Mouse (Mus musculus) hematopoietic stem cell, adult 5-6 weeks (primary cell): ENCODE data around the gene Grcc10. TPM values are rescaled to one million over a fixed set of nuclear protein-coding genes. Genes with fewer than 3 reads are reported as not detected.
A peak's percentile ranks its signal among the peaks of the same experiment; 100 is the strongest.

Source experiments
- ATAC-seq, 2 experiments: fragments of 125-278 bp in 1 of 2; replicated peaks in 1 of 2; 2 replicates each; pipeline ENCODE4 v1.8.0; 2016 to 2017; ENCODE audit warnings: inconsistent platforms in 2 of 2, mild to moderate bottlenecking in 2 of 2, moderate number of reproducible peaks in 2 of 2, low read depth in 1 of 2, moderate TSS enrichment in 1 of 2; ENCODE audit not compliant: low FRiP score in 2 of 2, poor library complexity in 2 of 2, severe bottlenecking in 2 of 2, insufficient read depth in 1 of 2, low TSS enrichment in 1 of 2
- total RNA-seq: library from RNA; stranded (forward); fragments of 172-1452, 232-1000 nt; gene quantifications from 2 replicates; pipeline ENCODE4 v1.2.3, GENCODE M21; 2017

Gene Grcc10
- total RNA-seq, 1 experiment from 2014 or later: 189 TPM

DNA sequence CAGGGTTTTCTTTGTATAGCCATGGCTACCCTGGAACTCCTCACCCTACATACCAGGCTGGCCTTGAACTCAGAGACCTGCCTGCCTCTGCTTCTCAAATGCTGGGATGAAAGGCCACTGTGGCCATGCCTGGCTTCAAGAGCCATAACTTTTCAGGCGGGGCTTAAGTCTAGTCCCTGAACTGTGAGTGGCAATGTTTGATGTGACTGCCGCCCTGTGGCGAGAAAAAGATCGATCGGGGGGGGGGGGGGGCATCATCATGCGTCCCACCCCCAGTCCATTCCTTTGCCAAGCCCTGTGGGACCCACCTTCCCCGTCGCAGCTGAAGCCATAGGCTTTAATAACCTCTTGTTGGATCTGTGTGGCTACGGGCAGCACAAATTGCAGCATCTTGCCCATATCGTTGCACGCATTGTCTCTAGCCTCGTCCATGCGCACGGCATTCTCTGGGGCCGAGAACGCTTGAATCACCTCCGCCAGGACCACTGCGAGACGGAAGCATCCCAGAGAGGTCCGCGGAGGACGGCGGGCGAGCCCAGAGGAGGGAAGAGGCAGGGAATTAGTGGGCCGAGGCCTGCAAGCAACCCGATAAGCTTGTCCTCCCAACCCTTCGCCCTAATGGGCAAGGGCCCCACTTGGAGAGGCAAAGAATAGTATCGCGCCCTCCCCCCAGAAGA, 825 bp downstream of the Grcc10 start:
- peak in 1 of 2 experiments; percentile 9; a peak in 2 of 4 replicates for ATAC-seq

DNA sequence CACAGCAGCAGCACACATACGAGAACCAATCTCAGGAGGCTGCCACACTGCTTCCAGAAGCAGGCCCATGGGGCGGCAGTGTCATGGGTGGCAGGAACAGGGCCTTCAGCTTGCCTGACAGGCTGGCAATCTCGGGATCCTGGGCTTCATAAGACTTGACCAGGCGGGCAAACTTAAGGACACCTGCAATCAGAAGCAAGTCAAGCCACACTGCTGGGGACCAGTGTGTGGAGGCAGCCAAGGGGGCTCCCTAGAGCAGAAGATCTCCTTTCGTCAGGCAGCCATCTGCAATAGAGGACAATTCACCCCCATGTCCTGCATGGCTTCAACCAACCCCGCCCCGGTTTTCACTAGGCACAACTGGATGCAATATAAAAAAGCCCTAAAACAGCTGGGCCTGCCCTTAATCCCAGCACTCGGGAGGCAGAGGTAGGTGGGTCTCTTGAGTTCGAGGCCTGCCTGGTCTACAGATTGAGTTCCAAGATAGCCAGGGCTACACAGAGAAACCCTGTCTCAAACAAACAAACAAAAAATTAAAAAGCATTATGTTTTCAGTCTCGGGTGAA, 1.9 kb downstream of the Grcc10 start:
- no peak for ATAC-seq

DNA sequence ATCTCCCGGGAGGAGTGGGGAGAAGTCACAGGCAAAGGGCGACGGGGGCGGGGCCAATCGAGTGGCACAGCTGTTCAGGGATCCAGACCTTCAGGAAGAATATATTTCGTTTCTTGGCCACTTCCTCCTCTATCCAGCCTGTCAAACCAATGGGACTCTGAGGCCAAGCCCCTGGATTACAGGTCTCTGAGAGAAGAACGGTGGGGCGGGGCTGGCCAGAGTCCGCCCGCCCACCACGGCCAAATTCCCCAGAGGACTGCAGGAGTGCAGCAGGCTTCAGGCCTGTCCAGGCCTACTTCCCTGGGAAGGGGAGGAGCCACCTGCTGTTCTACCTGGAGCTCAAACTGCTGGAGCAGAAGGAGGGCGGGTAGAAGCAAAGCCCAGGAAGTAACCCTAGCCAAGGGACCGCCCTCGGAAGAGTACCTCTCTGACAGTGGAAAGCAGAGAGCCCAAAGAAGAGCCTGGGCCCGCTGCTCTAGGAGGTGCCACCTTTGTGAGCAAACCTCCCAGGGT, 2.6 kb downstream of the Grcc10 start, which contains the start of gene Ptpn6:
Ptpn6 (minus strand) TSS at position 204 of the 513 bp plus-strand sequence.
- peak; percentile 13 to 20 for ATAC-seq

DNA sequence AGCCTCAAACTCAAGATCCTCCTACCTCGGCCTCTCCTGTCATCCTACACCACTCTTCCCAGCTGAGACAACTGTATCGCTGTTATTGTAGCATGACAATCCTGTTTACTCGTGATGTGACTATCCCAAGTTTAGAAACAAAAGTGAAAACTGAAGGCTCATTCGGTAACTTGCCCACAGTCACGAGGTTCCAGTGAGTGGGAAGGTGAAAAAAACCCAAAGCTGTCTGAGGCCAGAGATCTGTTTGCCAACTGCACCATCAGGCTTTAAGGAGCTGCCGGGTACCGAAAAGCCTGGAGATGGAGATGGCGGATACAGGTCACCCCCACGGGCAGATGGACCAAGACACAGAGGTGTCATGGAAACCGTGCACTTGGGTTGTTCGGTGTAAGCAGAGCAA, 4.1 kb downstream of the Grcc10 start:
- ATAC-seq: no peak

DNA sequence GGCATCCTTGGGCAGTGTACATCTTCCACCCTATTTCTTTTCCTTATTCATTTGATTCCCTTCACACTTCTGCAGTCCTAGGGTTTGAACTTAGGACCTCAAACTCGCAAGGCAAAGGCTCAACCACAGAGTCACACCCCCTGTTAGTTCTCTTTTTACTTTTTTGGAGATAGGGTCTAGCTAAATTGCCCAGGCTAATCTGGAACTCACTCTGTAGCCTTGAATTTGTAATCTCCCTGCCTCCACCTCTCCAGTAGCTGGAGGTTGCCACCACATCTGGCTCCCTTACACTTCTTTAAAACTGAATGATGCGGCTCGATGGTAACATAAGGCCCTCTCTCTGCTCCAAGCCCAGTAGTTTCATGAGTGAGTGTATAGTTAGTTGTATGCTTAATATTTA, 6.8 kb downstream of the Grcc10 start:
- no peak for ATAC-seq

DNA sequence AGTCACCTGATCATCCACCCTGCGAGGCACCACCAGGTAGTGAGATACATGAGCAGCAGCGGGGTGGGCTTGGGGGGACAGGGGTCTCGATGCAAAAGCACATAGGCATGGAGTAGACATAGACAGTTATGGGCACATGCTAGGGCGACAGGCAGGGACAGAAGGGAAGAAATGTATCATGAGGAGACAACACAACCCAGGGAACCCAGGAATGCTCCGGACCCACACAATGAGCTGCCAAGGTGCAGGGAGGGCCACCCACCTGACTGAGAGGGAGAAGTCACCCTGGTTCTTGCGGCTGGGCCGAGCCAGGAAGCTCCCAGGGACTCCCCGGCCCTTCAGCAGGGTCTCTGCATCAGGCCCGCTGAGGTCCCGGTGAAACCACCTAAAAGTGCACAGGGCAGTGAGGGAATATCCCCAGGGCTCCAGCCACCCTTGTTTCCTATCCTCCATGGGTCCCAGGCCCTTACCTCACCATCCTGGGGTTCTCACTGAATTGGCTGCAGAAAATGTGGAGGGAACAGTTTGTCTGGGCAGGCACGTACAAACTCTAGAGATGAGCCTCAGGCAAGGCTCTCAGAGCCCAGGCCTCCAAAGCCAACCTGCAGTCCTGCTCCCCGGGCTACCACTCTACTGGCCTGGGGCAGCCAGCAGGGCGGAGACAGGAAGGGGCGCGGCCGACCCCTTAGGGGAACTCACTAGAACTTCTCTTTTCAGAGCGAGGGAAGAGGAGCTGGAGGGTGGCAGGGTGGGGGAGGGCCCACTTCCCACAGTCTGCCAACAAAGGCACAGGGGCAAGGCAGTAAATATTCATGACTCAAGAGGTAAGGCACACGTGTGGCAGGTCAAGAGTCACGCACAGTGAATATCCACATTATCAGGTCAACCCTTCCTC, 8.5 kb downstream of the Grcc10 start:
- peak; percentile 90 to 91 for ATAC-seq

DNA sequence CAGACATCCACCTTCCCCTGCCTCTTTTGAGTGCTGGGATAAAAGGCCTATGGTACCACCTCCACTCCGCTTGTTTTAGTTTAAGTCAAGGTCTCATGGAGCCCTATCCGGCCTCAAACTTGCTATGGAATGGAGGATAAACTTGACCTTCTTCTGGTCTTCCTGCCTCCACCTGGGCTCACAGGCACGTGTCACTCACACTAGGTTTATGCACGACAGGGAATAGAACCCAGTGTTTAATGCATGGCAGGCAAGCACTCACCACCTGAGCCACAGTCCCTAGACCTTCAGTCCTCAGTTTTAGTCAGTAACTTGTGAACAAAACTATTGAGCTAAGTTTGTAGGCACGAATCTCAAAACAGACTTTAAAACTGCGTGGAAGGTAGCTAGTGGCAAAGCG, 10.1 kb downstream of the Grcc10 start:
- no peak for ATAC-seq

DNA sequence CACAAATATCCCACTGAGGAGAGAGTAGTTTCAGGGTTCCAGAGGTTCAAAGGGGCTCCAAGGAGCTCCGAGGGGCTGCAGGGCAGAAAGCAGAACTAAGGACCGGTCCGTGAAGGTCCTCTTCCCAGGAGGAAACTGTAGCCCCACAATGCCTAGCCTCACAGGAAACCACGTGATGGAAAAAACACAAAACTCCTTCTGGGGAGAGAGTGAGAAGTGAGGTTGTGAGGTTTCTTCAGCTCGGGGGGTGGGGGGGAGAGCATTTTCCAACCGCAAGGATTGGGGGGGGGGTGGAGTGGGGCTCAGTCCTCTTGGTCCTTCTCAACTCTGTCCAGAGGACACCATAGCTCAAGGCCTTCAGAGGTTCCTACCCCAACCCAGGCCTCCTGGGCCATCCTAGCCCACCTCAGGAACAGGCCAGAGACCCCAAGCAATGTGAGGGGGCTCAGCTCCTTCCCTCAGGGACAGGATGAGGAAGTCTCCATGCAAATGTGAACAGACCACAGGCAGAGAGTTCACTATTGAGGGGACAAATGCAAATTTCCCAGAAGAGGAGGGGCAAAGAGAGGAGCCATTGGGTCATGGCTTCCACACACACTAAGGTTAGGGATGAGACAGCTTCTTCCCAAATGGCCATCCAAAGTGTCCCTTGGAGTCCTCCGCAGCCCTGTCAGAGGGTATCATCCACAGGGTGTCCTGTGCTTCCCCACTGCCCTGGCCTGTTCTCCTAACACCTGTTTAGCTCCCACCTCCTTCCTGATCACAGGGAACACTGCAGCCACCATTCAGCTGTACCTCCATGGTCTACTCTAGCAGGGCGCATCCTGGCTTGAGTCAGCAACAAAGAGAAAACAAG, 11.1 kb downstream of the Grcc10 start:
- peak; percentile 68 to 72 for ATAC-seq

DNA sequence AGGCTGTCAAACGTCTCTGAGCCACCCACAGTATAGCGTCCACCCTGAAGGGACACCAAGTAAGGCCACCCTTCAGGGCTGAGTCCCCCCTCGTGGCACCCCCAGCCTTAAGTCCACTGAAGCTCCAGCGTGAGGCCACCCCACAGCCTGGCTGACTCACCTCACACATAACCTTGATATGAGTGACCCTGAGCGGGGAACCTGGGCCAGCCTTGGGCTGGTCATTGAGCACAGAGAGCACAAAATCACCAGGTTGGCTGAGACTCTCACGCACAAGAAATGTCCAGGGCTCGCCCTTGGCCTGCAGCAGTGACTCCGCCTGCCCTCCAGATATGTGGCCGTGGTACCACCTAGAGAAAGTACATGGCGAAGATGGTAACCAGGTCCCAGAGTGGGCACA, 12.6 kb downstream of the Grcc10 start:
- ATAC-seq: no peak

DNA sequence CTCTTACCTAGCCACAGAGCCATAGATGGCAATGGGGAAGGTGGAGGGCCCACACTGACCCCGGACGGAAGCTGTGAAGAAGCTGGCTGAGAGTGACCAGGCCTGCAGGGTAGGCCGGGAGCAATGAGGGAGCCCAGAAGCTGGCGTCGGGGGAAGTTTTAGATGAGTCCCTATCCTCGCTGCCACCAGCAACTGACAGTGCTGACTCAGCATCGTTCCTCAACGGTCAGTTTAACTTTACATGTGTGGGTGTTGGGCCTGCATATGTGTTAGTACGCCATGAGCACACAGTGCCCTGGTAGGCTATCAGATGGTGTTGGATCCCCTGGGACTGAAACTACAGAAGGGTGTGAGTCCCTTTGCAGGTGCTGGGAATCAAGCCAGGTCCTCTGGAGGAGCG, 16.7 kb downstream of the Grcc10 start:
- ATAC-seq: no peak

DNA sequence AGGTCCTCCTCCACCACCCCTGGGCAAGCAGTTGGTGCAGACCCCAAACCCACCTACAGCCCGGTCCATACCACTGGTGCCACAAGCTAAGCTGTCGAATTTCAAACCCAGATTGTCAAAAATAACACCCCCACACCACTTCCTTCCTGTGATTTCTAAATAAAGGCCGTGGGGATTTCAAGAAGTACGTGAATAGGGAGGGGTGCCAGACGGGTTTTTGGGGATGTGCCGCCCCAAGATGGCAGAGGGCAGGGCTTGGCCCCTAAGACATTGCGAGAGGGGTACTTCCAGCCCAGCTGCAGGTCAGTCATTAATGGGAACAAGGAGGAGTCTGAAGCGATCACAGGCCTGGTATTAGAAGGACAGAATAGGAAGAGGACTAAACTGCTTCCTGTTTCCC, 17.6 kb downstream of the Grcc10 start:
- peak; percentile 54; a peak in 3 of 4 replicates for ATAC-seq

DNA sequence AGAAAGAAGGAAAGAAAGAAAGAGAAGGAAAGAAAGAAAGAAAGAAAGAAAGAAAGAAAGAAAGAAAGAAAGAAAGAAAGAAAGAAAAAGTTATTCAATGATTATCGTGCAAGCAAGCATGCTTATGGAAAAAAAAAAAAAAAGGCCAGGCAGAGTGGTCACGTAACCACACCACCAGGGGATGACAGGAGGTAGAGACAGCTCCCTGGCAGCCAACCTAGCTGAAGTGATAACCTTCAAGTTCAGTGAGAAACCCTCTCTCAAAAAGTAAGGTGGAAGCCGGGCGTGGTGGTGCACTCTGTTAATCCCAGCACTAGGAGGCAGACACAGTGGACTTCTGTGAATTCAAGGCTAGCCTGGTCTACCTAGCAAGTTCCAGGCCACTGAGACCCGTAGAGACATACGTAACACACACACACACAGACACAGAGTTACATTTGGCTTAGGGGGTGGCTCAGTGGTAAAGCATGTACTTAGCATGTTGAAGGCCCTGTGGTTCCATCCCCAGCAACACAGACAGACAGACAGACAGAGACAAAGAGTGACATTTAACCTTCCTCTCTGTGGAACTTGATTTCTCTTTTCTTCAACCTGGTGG, 18.2 kb downstream of the Grcc10 start:
- ATAC-seq: peak in 1 of 2 experiments; percentile 3; a peak in 1 of 4 replicates

DNA sequence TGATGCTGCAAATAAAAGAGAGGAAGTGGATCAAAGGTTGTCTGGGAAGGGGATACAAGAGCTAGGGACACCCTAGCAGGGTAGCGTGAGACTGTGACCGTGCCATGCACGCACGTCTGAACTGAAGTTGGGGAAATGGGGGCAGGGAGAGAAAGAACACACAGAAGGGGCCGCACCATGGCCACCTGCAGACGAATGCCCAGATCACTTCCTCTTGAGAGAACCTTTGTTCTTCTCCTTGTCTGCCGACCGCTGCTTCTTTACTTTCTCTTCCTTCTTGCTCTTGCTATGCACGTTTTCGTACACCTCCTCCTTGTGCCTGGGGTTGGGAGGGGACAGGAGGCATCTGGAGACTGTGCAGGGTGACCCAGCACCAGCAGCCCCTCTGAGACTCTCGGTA, 20.3 kb downstream of the Grcc10 start:
- peak in 1 of 2 experiments; percentile 31; a peak in 2 of 4 replicates for ATAC-seq

DNA sequence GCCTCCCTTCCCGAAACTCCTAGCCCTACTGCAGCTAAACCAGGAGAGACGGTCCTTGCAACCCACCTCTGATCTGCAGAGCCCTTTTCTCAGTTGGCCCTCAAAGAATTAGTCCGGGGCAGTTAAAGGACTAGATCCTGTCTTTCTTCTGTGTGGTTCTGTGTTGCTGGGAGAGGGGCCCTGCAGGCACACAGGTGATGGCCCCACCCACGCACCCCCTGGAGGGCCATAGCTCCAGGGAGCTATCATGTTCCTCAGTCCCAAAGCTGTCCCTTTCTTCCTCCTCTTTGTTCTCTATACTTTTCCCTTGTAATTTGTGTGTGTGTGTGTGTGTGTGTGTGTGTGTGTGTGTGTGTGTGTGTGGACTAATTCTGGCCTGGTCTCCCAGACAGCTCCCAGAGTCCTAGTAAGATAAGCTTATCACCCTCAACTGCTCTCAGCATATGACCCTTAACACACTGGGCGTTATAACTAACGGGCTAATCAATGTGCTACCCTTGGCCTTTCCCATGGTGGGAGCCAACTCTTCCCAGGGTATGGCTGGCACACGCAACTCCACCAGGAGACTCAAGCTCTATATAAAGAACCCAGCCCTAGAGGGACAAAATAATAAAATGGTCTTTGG, 21.7 kb downstream of the Grcc10 start:
- no peak for ATAC-seq

DNA sequence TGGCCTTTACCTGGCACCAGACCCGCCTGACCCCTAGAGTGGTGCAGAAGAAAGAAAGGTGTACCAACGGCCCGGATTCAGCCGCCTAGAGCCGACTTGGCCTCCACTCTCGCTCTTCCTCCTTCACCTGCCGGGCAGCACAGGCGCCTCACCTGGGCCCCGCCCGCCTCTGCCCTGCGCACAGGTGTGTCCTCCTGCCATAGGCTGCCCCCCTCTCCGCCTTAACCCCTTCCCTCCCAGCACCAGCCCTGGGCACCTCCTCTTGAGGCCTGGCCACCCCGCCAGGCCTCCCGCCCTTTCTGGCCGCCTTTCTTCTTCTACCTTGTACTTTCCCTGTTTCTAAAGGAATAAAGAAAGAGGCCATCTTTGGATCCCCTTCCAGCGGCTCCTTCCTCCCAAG, 22.5 kb downstream of the Grcc10 start:
- ATAC-seq: no peak

DNA sequence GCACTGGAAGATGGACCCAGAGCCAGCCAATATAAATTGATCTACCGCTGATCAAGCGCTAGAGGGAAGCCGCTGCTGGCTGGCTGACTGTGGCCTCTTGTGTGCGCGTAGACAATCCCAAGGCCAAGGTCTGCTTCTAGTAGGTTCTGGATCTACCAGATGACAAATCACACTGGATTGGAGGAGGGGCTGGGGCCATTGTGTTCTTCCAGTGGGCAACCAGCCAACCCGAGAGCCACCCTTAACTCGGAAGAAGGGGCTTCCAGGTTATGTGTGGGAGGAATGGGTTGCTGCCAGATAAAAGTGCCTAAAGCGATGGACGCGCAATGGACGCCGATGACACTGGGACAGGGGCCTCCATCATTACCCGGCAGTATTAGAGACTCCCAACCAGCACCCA, 23.2 kb downstream of the Grcc10 start:
- no peak for ATAC-seq
